Mouse (Mus musculus) hindbrain, embryonic 16.5 days (tissue): ENCODE results near the gene Tgfbr1. TPM values are rescaled to one million over a fixed set of nuclear protein-coding genes. Genes with fewer than 3 reads are reported as not detected.
"Not testable (repeated sequence)": the region's sequence is repeated elsewhere in the genome, so short reads cannot be mapped to it uniquely, and the experiment has no call there.

Experiments
- ATAC-seq: fragments of 200-750 bp; cut with Nextera tagmentation; 2 replicates; pipeline ENCODE4 v1.8.0; 2017; ENCODE audit warnings: moderate TSS enrichment, moderate library complexity
- H3K27ac ChIP-seq: fragments of 300-500 bp; sonication (generic); 2 replicates; pipeline ENCODE4 v1.5.1; 2014; ENCODE audit warnings: low read depth, mild to moderate bottlenecking, control low read depth, low read length, moderate library complexity
- H3K27me3 ChIP-seq: fragments of 300-500 bp; sonication (generic); replicated peaks from 2 replicates; pipeline ENCODE4 v1.6.1; 2014; ENCODE audit warnings: low read length; ENCODE audit not compliant: control insufficient read depth, insufficient read depth
- H3K36me3 ChIP-seq: fragments of 300-500 bp; sonication (generic); 2 replicates; pipeline ENCODE4 v1.6.1; 2014; ENCODE audit warnings: mild to moderate bottlenecking, low read length, moderate library complexity, mixed read lengths; ENCODE audit not compliant: control insufficient read depth, insufficient read depth
- H3K4me1 ChIP-seq: fragments of 300-500 bp; sonication (generic); 2 replicates; pipeline ENCODE4 v1.6.1; 2014; ENCODE audit warnings: low read depth, low read length; ENCODE audit not compliant: control insufficient read depth, insufficient read depth
- H3K4me2 ChIP-seq: fragments of 300-500 bp; sonication (generic); 2 replicates; pipeline ENCODE4 v1.6.1; 2014; ENCODE audit warnings: mild to moderate bottlenecking, low read length, control low read depth, moderate library complexity
- H3K4me3 ChIP-seq: fragments of 300-500 bp; sonication (generic); 2 replicates; pipeline ENCODE4 v1.5.1; 2014; ENCODE audit warnings: mild to moderate bottlenecking, low read length, control low read depth, moderate library complexity
- H3K9ac ChIP-seq: fragments of 300-500 bp; sonication (generic); 2 replicates; pipeline ENCODE4 v1.6.1; 2014; ENCODE audit warnings: low read depth, mild to moderate bottlenecking, control low read depth, low read length, moderate library complexity
- H3K9me3 ChIP-seq: fragments of 300-500 bp; sonication (generic); 2 replicates; pipeline ENCODE4 v1.6.1; 2014; ENCODE audit warnings: mild to moderate bottlenecking, low read length, moderate library complexity; ENCODE audit not compliant: control insufficient read depth
- WGBS: fragments of 180-500 bp; shearing (Covaris S2); extraction: QIAGEN DNeasy Blood & Tissue Kit; methylation state at CpG from one replicate; pipeline ENCODE4 v1.1.7; 2014; 5-methylcytosine and 5-hydroxymethylcytosine counted together
- polyA plus RNA-seq: library from polyadenylated mRNA; unstranded; fragments of >200 nt; fragmentation: Nextera tagmentation; extraction: Ambion mirVana; gene quantifications from 2 replicates; pipeline ENCODE4 v1.2.1, GENCODE M21; 2015

Tgfbr1 gene
- polyA plus RNA-seq, 1 experiment from 2014 or later = 17.7 TPM

DNA sequence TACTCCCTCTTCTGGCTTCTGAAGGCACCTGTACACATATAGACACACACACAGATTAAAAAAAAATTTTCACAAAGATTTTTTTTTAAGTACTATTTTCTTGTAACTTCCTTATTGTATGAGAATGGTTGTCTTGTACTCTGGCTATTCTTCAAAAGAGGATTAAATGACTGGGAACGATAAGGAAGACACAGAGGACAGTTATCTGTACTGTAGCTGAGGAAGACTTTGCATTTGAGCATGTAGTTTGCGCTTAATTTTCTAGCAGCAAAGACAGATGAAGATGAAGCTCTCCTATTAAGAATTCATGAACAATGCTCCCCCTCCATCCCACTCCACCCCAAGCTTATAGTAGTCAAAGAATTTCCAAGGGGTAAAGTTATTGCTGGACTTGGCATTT lies 9.6 kb downstream of the Tgfbr1 start:
- whole genome bisulfite sequencing = 89% methylated on average over 2 of the region's 2 CpGs
- H3K27me3 ChIP-seq = no peaks in the 10 kb centered on the region
- H3K4me1 ChIP-seq = no peaks in the 10 kb centered on the region
- no peak overlapping the region for H3K9ac ChIP-seq
- no peaks in the 10 kb centered on the region for H3K9me3 ChIP-seq
- H3K4me3 ChIP-seq = no peak overlapping the region
- no peak overlapping the region for H3K27ac ChIP-seq
- H3K4me2 ChIP-seq = no peak overlapping the region
- no peaks in the 10 kb centered on the region for H3K36me3 ChIP-seq
- ATAC-seq = no peak

DNA sequence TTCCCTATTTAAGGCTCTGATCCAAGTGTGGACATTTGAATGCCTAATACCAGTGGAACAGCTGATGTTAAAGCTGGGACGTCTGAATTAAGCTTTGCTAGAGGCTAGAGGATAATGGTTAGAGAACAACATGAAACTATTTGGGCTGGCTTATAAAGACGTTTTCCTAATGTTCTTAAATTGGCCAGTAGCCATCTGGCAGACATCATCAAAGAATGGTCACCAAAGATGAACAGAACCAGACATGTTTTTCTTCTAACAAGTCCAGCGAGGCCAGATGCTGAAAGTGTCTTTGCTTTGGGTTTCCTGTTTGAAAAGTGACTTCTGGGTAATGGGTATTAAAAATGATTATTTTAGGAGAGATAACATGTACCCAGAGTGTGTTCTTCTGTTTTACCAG lies 10.1 kb downstream of the Tgfbr1 start:
- no peak for ATAC-seq
- no peaks in the 10 kb centered on the region for H3K27me3 ChIP-seq
- H3K4me3 ChIP-seq = no peak overlapping the region
- no peaks in the 10 kb centered on the region for H3K9me3 ChIP-seq
- no peaks in the 10 kb centered on the region for H3K36me3 ChIP-seq
- WGBS = 42% methylated on average over 3 of the region's 3 CpGs
- no peak overlapping the region for H3K9ac ChIP-seq
- no peaks in the 10 kb centered on the region for H3K4me1 ChIP-seq
- H3K4me2 ChIP-seq = no peak overlapping the region
- no peak overlapping the region for H3K27ac ChIP-seq

DNA sequence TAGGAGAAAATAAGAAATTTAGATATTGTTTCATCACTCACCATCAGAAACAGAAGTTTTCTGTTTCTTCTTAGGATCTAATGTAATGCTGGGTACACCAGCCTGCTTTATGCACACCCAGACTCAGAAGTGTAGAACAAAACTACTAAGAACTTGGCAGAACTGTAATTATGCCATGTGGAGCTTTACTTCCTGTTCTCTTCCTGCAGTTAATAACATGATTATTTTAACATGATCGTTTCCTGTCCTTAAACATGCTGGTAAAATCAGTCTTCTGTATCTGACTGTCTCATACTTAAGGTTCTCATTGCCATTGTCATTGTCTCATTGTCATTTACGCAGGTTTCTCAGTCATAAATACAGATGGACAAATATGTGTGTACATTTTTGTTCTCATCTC lies 15.7 kb downstream of the Tgfbr1 start:
- H3K9me3 ChIP-seq = no peaks in the 10 kb centered on the region
- no peak overlapping the region for H3K9ac ChIP-seq
- no peaks in the 10 kb centered on the region for H3K4me1 ChIP-seq
- no peaks in the 10 kb centered on the region for H3K27me3 ChIP-seq
- no peak overlapping the region for H3K27ac ChIP-seq
- H3K36me3 ChIP-seq = no peaks in the 10 kb centered on the region
- no peak for ATAC-seq
- H3K4me2 ChIP-seq = no peak overlapping the region
- no peak overlapping the region for H3K4me3 ChIP-seq
- 88% methylated on average over 2 of the region's 2 CpGs for WGBS

DNA sequence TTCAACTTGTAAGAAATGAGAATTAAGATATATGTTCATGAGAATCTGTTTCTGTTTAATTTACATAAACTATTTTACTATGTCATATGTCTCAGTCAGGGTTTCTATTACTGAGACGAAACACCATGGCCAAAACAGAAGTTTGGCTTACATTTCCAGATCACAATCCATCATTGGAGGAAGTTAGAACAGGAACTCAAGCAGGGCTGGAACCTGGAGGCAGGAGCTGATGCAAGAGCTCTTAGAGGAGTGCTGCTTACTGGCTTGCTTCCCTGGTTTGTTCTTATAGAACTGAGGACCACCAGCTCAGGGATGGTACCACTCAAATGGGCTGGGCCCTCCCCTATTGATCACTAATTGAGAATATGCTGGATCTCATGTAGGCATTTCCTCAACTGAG lies 25.7 kb downstream of the Tgfbr1 start:
- H3K4me1 ChIP-seq = no peaks in the 10 kb centered on the region
- H3K9ac ChIP-seq = no peak overlapping the region
- H3K9me3 ChIP-seq = no peaks in the 10 kb centered on the region
- ATAC-seq = no peak
- no peak overlapping the region for H3K4me2 ChIP-seq
- H3K27ac ChIP-seq = no peak overlapping the region
- H3K36me3 ChIP-seq = no peaks in the 10 kb centered on the region
- H3K27me3 ChIP-seq = no peaks in the 10 kb centered on the region
- 71% methylated on average over 1 of the region's 1 CpGs for WGBS
- no peak overlapping the region for H3K4me3 ChIP-seq

DNA sequence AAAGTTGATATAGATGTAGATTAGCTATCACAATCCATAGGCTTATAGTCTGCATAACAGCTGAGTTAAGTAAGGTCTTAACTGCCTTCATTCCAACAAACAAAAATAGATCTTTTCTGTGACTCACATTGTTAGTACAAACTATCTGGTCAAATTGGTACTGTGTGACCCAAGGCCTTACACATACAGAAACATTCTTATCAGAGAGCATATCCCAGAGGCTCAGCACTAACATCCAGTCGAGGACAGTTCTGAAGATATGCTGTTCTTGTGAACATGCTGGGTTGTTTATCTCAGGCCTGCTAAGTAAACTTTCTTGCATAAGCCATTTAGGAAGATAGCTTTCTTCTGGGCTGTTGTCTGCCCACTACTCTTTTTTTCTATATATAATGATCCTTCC lies 29.4 kb downstream of the Tgfbr1 start:
- no peak overlapping the region for H3K9ac ChIP-seq
- 76% methylated on average over 1 of the region's 1 CpGs for WGBS
- no peak overlapping the region for H3K27ac ChIP-seq
- H3K36me3 ChIP-seq = peaks cover 6% of the 10 kb centered on the region
- H3K4me3 ChIP-seq = no peak overlapping the region
- H3K4me2 ChIP-seq = no peak overlapping the region
- no peaks in the 10 kb centered on the region for H3K27me3 ChIP-seq
- no peaks in the 10 kb centered on the region for H3K4me1 ChIP-seq
- H3K9me3 ChIP-seq = peaks cover 3% of the 10 kb centered on the region
- no peak for ATAC-seq

DNA sequence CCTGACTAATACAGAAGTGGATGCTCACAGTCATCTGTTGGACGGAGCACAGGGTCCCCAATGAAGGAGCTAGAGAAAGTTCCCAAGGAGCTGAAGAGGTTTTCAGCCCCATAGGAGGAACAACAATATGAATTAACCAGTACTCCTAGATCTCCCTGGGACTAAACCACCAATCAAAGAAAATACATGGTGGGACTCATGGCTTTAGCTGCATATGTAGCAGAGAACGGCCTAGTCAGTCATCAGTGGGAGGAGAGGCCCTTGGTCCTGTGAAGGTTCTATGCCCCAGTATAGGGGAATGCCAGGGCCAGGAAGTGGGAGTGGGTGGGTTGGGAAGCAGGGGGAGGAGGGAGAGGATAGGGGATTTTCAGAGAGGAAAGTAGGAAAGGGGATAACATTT lies 38.9 kb downstream of the Tgfbr1 start:
- H3K27me3 ChIP-seq, H3K4me1 ChIP-seq, H3K9me3 ChIP-seq, ATAC-seq, H3K36me3 ChIP-seq, H3K4me3 ChIP-seq, H3K4me2 ChIP-seq, H3K27ac ChIP-seq, H3K9ac ChIP-seq: not testable (repeated sequence)
- 100% methylated on average over 2 of the region's 2 CpGs for WGBS

DNA sequence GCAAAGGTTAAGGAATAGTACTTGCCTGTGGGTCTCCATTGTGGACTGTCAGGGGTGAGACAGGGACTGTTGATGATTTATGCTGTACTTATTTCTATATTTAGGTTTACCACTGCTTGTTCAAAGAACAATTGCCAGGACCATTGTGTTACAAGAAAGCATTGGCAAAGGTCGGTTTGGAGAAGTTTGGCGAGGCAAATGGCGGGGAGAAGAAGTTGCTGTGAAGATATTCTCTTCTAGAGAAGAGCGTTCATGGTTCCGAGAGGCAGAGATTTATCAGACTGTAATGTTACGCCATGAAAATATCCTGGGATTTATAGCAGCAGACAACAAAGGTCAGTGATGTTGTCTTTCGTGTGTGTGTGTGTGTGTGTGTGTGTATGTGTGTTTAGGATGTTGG lies 43.2 kb downstream of the Tgfbr1 start:
- Histone ChIP-seq H3K36me3 (no peaks in the 10 kb centered on the region), H3K4me3 (no peak overlapping the region), H3K27me3 (no peaks in the 10 kb centered on the region), H3K9ac (no peak overlapping the region), H3K27ac (no peak overlapping the region), H3K4me2 (no peak overlapping the region), H3K9me3 (no peaks in the 10 kb centered on the region), H3K4me1 (no peaks in the 10 kb centered on the region)
- no peak for ATAC-seq
- WGBS = 93% methylated on average over 7 of the region's 7 CpGs

DNA sequence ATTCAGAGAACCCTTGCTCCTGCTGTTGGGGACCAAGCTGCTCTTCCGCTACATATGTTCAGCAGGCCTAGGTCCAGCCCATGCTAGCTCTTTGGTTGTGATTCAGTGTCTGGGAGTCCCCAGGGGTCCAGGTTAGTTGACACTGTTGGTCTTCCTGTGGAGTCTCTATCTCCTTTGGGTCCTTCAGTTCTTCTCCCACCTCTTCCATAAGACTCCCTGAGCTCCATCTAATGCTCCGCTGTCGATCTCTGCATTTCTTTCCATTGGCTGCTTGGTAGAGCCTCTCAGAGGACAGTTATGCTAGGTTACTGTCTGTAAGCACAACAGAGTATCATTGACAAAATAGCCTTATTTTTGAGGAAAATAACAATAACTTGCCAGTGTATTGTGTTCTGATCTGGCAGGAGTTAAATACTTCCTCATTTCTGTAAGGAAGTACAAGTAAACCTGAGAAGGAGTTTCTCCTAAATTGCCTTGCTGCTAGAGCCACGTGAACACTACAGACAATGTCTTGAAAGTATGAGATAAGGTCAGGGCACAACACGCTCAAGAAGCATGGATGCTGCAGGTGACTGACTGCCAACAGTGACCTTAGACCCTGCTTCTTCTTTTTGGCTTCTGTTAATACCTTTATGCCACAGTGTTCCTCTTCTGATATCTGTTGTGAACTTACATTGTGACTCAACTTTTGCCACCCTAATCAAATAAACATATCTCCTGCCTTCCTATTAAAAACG lies 45.1 kb downstream of the Tgfbr1 start:
- no peak for ATAC-seq
- no peaks in the 10 kb centered on the region for H3K27me3 ChIP-seq
- H3K4me3 ChIP-seq = no peak overlapping the region
- no peaks in the 10 kb centered on the region for H3K4me1 ChIP-seq
- no peak overlapping the region for H3K9ac ChIP-seq
- WGBS = 97% methylated on average over 6 of the region's 6 CpGs
- no peaks in the 10 kb centered on the region for H3K36me3 ChIP-seq
- H3K27ac ChIP-seq = no peak overlapping the region
- H3K4me2 ChIP-seq = no peak overlapping the region
- no peaks in the 10 kb centered on the region for H3K9me3 ChIP-seq

DNA sequence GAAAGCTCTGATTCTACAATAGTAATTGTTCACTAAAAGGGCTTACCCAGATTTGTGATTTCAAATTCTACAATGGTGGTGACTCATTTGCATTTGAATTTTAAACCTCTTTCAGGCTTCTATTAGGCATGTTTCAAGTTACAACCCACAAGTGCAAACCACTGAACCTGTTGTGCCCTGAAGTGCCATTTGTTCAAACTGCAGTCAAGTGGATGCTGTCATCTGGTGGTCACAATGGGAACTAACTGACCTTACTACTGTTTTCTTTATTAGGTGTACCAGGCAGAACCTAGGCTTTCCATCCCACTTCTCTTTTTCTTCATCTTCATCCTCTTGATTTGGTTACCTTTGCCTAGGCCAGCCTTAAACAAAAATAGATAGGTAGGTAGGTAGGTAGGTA lies 46.8 kb downstream of the Tgfbr1 start:
- Histone ChIP-seq H3K36me3 (no peaks in the 10 kb centered on the region), H3K4me1 (no peaks in the 10 kb centered on the region), H3K4me3 (no peak overlapping the region), H3K9ac (no peak overlapping the region), H3K4me2 (no peak overlapping the region), H3K27ac (no peak overlapping the region), H3K9me3 (no peaks in the 10 kb centered on the region), H3K27me3 (no peaks in the 10 kb centered on the region)
- 0 out of 2 replicates have a peak, but pooled peaks have one; percentile 34 for ATAC-seq

DNA sequence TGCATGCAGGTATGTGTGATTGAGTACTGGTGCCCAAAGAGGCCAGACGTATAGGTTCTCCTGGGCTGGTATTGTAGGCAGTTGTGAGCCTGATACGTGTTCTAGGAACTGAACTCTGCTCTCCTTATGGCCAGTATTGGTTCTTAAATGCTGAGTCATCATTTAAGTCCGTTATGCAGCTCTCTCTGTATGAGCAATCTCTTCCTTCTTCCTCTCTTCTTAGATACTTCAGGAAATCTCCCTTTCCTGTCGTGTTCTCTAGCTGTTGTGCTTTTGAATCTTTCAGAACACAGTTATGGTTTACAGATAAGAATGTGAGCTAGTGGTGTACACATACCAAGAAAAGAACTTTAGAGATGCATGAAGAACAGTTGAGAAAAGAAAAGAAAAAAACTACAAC lies 47.3 kb downstream of the Tgfbr1 start:
- H3K27ac ChIP-seq = no peak overlapping the region
- WGBS = 90% methylated on average over 4 of the region's 4 CpGs
- no peak overlapping the region for H3K4me3 ChIP-seq
- H3K9ac ChIP-seq = no peak overlapping the region
- no peaks in the 10 kb centered on the region for H3K27me3 ChIP-seq
- H3K36me3 ChIP-seq = no peaks in the 10 kb centered on the region
- H3K4me2 ChIP-seq = no peak overlapping the region
- no peaks in the 10 kb centered on the region for H3K9me3 ChIP-seq
- no peaks in the 10 kb centered on the region for H3K4me1 ChIP-seq
- no peak for ATAC-seq
